Mouse (Mus musculus): ENCODE measurements at regions not wholly inside any gene's neighbourhood (a gene's known extent, or its start where the extent isn't known, plus 50 kb on each side); places are given as distances from the start of the nearest gene placed in this dataset.

DNA sequence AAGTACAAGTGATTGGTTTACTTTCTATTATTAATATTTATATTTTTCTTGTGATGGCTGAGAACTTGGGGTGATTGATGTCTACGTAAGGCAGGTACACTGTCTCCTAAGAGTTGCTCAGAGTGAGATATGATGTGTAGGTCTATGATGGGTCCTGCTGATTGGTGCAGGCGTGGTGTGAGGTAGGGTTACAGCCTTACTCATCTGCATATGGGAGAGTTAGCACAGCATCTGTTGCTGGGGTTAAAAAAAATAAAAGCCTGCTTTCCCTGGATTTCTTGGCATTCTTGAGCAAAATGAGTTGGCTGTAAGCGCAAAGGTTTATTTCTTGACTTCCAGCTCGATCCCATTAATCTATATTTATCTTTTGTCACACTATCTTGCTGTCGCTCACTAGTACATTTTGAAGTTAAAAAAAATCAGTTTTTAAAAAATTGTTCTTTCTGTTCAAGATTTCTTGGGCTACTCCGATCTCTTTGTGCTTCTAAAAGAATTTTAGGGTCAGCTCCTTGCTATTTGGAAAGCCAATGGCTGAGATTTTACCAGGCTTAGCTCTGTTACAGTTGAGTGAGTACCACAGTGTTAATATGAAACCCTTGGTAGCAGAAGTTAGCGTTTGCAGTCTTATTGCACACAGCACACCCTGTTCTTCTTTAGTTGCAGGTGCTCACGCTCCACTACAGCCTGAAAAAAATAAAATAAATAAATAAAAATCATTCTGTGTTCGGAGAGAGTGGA, 482.0 kb downstream of the Plekhb2 start:
- peak; percentile 0 for DNase-seq (ENCODE audit: low read depth, low spot score)

DNA sequence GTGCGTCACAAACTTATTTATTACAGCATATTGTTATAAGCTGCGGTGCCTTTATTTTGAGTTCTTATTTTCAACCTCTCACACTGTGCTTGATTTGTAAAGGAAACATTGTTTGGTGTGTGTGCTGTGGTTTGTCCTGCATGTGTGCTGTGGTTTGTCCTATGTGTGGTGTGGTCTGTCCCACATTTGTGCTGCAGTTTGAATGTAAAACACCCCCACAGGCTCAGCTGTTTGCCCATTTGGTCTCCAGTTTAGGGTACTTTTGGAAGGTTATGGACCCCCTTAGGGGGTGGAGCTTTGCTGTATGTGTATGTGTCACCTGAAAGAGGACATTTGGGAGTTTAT, 482.5 kb downstream of the Plekhb2 start:
- DNase-seq (ENCODE audit: low read depth, low spot score), result no peak

DNA sequence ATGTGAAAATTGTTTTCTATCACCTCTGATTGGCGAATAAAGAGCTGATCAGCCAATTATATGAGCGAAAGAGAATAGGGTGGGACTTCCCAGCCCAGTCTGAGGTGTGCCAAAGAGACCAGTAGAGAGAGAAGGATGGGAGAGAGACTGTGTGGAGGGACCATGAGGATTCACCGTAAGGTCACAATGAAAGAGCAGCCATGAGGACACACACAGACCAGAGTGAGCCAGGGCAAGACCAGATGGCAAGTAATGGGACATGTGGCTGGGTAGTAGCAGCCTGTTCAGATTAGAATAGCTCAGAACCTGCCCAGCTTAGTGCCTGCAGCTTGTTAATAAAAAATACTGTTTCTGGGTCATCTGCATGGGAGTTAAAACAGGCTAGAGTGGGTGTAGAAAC, 487.9 kb downstream of the Plekhb2 start:
- no peak for DNase-seq (ENCODE audit: low read depth, low spot score)

DNA sequence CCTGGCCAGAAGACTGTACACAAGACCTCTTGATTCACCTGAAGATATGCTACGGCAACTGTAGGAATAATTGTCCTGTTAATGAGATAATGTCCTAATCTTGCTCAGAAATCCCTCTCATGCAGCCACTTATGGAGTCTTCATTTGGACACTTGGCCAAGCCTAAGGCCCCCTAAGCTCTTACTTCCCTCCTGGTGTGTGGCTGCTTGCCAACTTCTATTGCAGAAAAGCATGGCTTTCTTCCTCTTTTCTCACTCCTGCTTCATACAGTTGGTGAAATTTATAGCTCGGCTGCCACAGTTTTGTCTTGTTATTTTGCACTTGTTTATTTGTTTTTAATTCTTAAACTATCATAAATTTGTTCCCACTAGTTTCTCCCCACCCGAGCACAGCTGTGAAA, 488.4 kb downstream of the Plekhb2 start:
- DNase-seq (ENCODE audit: low read depth, low spot score), result no peak

DNA sequence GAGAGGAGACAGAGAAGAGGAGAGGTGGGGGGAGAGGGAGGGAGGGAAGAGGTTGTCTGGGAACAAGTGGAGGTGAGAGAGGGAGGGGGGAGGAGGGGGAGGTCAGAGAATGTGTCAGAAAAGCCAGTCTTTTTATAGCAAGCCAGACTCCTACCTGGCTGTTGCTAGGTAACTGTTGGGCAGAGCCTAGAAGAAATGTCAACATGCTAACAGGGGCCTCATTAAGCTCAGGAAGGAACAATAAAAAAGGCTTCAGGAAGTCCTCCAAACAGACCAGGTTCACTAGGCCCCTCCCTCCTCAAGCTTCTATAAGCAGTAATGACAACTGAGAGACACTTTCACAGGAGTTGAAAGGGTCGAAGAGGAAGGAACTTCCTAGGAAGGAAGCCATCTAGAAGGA, 494.8 kb downstream of the Plekhb2 start:
- no peak for DNase-seq (ENCODE audit: low read depth, low spot score)

DNA sequence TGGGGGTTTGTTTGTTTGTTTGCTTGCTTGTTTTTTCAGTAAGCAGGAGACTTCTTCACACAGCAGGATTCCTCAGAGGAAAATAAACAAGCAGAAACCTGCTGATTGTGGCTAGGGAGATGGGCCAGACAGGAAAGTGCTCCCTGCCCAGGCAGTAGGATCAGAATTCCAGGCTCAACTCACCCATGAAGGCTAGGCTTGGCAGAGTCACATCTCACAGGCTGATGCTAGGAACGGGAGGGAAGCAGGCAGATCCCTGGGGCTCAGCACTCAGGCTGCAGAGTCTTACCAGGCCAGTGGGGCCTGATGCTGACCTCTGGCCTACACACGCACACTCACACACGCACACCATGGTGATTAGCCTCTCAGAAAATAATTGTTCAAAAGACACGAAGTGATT, 498.5 kb downstream of the Plekhb2 start:
- peak; percentile 4 for DNase-seq (ENCODE audit: low read depth, low spot score)

DNA sequence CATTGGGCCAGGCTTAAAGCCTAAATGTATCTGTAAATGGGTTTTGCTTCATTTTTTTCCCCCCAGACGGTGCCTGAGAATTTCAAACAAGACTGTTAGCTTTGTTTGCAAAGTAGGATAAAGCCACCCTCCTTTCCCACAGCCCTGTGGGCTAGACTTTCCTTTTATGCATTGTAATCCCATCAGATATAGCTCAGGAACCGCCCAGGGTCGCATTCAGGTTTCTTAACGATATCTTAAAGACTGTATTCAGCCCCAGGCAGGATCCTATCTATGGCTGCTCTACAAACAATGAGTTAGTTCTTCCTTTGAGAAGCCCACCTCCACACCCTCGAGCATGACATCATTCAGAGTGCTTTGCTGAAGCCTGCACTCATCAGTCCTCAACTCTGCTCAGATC, 509.2 kb downstream of the Plekhb2 start:
- DNase-seq (ENCODE audit: low read depth, low spot score), result peak; percentile 5

DNA sequence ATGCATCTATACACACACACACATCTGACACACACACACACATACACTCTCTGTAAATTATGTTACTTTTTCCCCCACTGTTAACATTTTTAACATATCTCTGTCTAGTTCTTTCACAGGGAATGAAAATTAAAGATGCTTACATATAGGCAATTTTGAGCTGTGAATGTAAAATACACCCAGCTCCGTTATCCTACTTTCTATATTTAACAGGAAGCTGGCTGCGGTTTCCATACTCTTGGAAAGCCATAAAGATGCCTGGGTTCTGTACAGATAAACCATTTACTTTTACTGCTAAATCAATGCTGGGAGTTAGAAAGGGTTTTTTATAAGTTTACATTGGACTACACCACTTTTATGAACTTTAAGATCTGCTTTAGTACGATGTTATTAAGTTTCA, 511.7 kb downstream of the Plekhb2 start:
- no peak for DNase-seq (ENCODE audit: low read depth, low spot score)

DNA sequence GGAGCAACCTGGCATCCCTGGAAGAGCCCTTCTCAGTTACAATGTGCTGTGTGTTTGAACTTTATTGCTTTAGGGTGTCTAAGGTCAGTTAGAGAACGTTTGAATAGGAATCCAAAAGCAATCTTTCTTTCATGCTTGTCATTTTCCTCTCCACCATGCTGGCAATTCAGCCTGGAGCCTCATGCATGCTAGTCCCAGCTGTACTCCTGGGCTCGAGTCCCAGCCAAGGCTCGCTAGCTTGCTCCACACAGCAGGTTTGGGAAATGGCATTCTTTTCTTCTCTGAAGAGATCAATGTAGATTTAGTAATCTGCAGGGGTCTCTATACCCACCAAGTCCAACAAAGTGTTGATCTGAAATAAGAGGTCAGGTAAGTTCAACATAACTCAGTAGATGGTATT, 513.1 kb downstream of the Plekhb2 start:
- peak; percentile 6 for DNase-seq (ENCODE audit: low read depth, low spot score)

DNA sequence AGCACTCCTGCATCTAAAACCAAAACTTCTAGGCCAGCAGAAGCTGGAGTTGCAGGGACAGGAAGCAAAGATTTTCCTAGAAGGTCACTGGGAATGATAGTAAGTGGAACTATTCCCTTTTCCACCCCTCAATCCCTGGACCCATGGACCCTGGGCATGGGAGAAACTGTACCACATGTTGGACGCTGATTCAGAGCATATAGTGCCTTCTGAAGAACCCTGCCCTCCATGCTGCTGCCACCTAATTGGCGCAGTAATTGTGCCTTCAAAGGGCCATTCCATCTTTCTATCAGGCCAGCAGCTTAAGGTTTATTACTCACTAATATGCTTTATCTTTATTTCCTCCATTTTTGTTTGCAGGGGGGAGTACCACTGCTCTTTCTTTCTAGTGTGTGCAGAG, 516.8 kb downstream of the Plekhb2 start:
- no peak for DNase-seq (ENCODE audit: low read depth, low spot score)

DNA sequence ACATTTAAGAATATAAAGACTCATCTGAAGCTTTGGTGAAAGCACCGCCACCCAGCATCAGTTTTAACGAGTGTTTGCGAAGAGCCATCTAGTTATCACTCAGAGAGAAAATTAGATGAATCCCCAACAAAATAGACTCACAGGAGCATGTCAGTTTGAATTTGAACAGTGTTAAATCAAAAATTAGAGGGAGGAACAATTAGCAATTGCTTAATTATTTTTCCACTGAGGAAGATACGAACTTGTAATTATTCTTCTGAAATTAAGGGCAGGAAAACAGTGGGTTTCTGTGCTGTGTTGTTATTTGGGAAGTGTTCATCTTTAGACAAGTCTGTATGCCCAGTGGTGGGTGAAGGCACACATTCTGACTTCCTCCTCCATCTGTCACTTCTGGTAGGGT, 523.0 kb downstream of the Plekhb2 start:
- DNase-seq (ENCODE audit: low read depth, low spot score), result no peak

DNA sequence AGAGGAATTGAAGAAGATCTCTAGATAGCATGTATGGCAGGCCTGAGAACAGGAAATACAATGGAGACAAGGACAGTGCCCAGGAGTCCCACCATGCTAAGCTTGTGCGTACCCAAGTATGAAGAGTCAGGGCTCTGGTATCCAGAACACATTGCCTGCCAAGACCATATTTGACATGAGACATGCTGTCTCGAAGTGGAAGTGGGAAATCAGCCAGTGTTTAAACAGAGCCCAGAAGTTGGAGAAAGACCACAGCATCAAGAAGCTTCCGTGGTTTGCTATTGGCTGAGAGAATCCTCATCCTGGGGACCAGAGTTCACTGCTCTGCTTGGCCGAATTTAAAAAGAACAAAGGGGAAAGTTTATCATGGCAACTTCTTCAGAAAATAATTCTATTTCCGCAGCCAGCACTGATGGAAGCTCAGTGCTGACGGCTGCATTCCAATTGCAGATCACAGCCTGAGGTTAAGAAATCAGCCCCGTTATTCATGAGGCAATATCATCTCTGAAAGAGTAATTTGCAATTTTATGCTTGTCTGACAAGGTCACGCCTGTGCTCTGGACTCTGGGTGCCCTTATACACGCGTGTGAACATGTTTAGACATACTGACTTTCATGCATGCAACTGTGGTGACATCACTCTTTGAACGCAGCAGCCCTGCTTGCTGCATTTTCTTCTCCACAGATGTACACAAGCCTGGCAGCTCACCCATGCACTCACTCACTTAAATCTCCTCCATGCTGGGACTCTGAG, 531.0 kb downstream of the Plekhb2 start:
- DNase-seq (ENCODE audit: low read depth, low spot score), result no peak

DNA sequence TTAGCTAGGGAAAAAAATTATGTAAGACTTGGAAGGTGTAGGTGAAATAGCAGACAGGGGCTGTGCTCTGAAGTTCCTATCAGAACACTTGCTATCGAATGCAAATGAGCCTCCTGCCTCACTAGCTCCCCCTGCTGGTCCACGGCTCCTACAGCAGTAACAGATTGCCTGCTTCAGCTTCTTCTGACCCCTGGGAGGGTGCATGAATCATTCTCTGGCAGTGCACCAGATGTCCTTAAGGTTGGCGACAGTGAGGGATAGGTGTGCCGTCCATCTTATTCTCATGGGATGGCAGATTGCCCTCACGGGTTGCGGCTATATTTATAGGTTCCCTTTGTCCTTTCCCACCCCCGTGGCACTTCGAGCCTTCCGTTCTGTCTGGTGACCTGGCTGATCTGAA, 535.7 kb downstream of the Plekhb2 start:
- peak; percentile 92 for DNase-seq (ENCODE audit: low read depth, low spot score)

DNA sequence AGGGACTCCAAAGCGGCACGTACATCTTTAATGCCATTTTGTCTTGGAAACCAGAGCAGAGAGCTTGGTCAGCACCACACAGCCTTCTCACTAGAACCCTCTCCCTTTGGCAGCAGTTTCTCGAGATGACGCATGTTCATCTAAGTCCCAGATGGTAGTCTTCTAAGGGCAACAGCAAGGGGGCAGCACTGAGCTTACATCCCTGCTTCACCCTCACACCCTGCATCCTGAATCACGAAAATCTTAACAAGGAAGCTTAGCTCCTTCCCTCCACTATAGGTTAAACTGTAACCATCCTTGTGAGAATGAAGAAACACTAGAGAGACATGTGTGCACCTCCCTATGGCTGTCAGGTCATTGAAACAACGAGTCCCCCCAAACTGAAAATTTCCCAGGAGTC, 538.4 kb downstream of the Plekhb2 start:
- peak; percentile 64 for DNase-seq (ENCODE audit: low read depth, low spot score)

DNA sequence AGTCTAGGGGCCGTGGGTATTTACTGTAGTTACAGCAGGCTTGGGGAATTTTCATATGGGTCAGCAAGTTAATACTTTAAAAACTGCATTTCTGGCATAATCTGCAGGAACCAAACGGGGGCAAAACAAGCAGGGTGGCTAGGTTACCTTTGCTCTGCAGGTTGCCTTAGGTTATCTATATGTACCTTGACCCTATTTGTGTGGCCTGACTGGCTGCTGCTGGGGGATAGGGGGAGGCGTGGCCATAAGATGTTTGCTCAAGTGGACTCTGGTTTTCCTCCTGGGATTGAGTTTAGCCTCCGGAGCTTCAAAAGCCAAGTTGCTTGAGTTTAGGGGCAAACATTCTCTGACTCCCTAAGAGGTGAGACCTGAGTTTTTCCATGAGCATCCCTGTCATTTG, 540.6 kb downstream of the Plekhb2 start:
- no peak for DNase-seq (ENCODE audit: low read depth, low spot score)

DNA sequence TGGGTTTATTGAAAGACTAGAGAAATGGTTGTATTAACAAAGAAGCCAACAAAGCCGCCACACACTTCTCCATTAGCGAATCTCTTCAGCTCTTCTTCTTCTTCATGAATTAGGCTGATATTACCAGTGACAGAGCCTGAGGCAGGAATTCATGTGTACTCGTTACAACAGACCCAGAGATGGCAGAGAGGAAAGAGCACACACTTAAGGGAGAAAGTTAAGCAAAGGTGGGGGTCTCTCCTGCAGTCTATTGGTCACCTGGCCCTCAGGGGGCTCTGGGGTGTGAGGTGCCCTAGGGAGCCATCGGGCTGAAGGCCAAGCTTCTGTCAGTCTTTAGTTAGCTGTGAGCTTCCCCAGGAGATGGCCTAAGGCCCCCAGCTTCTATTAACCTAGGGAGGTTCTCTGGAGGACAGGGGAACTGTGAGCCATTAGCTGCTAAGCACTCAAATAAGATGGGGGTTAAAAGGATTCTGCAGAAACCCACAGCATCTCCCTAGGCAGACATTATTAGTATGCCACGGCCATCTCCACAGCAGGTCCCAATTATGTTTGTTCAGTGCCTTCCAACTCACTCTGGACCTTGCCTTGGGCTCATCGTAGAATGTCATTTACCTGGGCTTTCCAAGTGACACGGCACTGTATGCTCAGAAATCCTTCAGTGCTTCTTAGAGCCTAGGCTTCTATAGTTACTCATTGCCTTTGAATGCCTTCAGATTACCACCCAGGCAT, 541.2 kb downstream of the Plekhb2 start:
- no peak for DNase-seq (ENCODE audit: low read depth, low spot score)

DNA sequence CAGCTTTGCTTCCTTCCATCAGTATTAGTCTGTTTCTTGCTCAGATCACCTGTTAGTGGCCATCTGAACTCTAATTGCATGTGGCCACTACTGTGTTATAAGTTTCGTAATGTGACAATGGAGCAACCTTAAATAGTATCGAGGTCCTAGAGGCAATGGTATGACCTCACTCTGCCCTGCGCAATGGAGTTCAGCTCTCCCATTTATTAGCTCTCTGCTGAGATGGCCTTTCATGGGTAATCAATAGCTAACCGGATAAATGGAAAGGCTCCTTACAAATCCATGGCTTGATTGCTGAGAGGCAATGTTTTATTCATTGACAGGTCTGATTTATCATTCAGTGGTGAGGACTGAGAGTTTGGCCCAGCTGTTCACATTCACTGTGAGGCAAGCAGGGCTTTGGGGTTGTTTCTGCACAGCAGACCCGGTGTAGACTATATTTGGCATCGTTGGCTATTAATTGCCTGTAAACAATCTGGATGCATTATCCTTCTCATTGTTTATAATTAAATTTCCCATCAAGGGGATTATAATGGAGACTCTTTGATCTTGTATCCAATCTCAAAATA, 543.9 kb downstream of the Plekhb2 start:
- DNase-seq (ENCODE audit: low read depth, low spot score), result peak; percentile 24

DNA sequence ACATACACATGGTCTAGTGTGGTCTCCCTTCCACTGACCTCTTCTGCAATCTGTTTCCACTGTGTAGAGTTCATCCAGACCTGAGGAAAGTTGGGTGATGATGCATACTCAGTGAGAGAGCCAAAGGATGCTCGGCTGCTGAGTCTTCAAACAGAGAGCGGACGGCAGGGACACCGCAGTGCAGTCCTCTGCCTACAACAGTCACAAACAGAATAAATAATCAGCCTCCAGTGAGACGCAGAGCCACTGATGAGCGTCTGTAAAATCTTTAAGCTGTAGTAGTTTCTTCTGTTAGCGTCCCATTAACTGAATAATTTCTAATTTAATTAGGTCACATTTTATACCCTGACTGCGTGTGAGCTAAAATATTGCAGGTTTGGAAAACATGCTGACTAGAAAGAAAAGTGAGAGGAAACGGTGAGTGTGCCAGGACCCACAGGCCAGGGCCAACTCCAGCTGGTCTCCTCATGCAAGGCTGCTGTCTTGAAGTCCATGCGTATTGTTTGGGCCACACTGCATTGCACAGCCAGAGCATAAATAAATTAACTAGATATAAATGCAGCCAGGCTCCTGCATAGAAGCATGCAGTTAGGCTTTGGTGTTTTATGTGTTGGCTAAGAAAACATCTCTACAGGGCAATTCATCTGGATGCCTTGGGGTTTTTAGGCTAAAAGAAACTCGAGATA, 551.0 kb downstream of the Plekhb2 start:
- DNase-seq (ENCODE audit: low read depth, low spot score), result no peak

DNA sequence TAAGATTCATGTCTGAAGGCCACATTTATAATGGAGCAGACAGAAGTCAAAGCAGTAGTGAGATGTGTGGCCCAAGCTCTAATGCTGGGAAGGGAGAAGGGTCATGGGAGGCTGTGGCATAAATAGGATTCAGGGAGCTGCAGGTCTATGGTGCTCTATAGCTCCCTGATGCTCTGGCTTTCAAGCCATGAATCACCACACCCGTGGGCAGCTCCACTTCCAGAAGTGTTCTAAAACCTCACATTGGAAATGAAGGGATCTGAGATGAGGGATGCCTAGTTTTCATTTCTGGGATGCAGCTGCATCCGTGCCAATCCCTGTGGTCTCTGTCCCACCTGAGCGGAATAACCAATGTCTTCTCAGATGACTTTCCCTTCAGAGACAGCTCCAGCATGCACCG, 553.2 kb downstream of the Plekhb2 start:
- no peak for DNase-seq (ENCODE audit: low read depth, low spot score)

DNA sequence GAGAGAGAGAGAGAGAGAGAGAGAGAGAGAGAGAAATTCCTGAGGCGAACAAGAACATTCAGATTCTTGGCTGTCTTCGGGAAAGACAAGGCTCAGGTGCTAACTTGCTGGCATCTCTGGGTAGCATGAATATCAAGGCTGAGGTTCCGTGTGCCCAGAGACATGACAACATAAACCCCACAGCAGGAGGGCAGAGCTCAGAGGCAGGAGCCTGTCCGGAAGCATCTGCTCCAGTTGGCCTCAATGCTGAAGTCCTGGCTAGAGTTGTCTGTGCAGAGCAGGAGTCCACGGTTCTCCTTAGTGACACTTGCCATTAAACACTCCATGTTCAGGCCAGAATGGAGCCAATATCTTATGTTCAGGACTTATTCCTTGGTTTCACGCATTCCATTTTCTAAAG, 555.6 kb downstream of the Plekhb2 start:
- no peak for DNase-seq (ENCODE audit: low read depth, low spot score)

DNA sequence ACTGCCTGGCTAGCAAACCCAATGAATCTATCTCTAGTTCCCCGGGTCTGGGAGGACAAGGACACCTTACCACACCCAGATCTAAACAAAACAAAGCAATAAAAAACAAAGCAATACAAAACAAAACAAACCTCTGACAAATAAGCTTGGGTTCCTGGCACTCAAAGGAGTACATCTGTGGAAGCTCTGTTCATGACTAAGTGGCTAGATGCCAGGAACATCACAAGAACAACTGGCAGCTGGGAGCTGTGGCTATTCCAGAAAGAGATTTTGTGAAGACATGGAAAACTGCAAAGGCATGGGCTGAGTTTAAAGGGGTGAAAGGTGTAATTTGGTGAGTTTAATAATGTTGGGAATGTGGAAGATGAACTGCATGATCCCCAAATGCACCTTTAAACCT, 565.9 kb downstream of the Plekhb2 start:
- no peak for DNase-seq (ENCODE audit: low read depth, low spot score)

All from mesoderm, embryonic 11.5 days (tissue).